Mouse (Mus musculus): Measurements from ENCODE around the gene Sf3a1. TPM values are rescaled to one million over a fixed set of nuclear protein-coding genes. Genes with fewer than 3 reads are reported as not detected.

Gene Sf3a1
- polyA plus RNA-seq, 1 experiment from 2014 or later: 73.9 TPM

DNA sequence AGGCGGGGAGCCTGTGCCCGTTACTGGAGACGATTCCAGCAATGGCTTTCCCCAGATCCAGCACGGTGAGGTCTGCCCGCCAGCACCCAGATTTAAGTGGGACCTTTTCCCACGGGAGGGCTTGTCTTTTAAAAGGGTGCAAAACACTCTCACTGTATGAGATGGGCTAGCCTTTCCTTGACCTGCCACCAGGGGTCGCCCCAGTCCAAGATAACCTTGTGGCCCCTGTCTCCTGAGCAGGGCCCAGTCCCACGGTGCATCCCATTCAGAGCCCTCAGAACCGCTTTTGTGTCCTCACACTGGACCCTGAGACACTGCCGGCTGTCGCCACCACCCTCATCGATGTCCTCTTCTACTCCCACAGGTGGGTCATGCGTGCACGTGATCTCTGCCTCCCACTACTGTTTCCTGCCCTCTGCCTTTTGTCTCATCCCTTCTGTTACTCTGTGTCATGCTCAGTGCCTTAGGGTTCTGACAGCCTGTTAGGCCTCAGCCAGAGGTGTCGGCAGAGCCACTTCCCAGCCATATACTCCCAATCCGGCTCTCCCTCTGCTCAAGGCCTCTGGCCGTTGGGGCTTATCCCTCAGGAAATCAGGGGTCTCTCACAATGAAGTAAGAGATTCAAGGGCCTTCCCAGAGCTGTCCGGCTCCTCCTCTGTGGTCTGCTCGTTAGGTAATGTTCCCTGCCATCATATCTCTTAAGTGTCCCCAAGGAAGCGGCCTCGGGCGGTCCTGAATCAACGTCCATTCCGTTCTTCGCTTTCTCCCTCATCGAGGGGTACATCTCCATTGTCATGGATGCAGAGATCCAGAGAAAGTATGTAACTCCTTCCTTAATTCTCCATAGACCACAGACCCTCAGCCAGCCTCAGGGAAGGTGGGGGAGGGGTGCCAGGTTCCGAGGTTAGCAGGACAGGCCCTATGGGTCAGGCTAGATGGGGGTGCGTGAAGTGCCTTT, 60.6 kb downstream of the Sf3a1 start:
- Histone ChIP-seq H3K36me3 (no peaks in the 10 kb centered on the region), H3K27me3 (peaks cover 26% of the 10 kb centered on the region), H3K4me2 (replicated peaks) (no peak overlapping the region), H3K4me1 (peaks cover 3% of the 10 kb centered on the region; the same call in 1 of the 2 replicates), H3K4me3 (no peak overlapping the region), H3K9me3 (no peaks in the 10 kb centered on the region), H3K9ac (no peak overlapping the region), H3K27ac (no peak overlapping the region)
- 46% methylated on average over 28 of the region's 28 CpGs for WGBS
- ATAC-seq (ENCODE audit: insufficient number of reproducible peaks, insufficient read depth, low FRiP score, low TSS enrichment): no peak

DNA sequence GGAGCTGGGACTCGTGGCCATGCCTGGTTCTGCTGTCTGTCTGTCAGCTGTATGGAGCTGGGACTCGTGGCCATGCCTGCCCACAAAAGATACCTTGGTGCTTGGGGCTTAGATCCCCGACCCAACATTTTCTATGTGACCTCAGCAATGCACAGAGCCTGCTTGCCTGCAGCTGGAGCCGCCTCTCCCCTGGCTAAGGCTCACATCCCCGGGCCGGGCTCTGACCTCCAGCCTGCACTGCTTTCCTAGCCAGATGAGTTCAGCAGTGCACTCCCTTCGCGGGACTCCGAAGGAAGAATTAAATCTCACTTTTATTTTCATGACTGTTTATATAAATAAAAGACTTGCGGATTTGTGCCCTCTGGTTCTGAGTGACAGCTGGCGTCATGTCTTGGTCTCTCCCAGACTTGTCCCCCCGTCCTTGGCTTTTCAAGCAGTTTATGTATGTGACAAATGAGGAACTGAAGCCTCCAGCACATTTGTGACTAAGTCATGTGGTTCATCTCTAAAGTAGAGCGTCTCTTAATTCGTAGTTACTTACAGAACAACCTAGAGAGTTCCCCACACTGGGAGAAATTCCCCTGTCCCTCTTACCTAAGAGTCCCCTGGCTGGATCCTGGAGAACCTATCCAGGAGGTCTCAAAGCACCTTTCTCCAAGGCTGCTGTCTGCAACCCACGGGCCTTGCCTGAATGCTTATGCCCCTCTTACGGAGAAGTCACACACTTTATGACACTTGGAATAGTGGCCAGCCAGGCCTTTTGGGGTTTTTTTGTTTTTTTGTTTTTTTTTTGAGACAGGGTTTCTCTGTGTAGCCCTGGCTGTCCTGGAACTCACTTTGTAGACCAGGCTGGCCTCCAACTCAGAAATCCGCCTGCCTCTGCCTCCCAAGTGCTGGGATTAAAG, 62.1 kb downstream of the Sf3a1 start:
- no peaks in the 10 kb centered on the region for H3K9me3 ChIP-seq
- no peak overlapping the region for H3K4me2 ChIP-seq (replicated peaks)
- no peak overlapping the region for H3K27ac ChIP-seq
- no peak overlapping the region for H3K4me3 ChIP-seq
- peaks cover 26% of the 10 kb centered on the region for H3K27me3 ChIP-seq
- H3K4me1 ChIP-seq: peaks cover 3% of the 10 kb centered on the region; the same call in 1 of the 2 replicates
- no peaks in the 10 kb centered on the region for H3K36me3 ChIP-seq
- H3K9ac ChIP-seq: no peak overlapping the region
- 70% methylated on average over 17 of the region's 17 CpGs for WGBS
- no peak for ATAC-seq (ENCODE audit: insufficient number of reproducible peaks, insufficient read depth, low FRiP score, low TSS enrichment)

DNA sequence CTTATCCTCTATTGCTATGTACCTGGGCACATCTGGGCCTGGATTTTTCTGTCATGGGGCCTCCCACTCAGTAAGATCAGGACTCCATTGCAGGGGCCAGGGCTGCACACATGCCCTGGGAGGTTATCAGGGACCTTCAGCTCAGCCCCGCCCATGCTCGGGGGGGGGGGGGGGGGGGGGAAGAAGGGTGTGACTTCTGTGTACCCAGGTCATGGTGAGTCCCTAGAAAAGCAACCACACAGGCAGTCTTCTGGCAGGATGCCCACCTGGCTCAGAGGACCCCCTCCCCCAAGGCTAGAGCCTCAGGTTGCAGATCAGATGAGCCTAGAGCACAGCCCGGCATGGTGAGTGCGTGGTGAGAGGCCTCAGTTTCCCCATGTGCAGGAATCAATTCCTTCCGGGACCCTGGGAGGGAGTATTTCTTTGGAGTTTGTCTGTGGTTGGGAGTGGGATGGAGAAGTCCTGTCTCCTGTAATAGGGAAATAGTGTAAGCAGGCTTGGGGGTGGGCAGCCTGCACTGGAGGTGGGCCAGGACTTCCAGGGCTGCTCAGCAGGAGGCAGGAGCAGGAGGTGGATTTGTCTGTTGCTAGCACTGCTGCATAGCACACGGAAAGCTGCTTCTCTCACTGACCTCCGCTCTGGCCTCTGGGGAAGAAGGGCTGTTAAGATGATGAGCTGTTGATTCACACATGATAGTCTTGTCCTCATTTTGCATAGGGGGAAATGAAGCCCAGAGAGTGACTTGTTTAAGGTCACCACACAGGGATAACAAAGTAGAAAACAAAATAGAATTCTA, 63.4 kb downstream of the Sf3a1 start:
- Histone ChIP-seq H3K4me1 (peaks cover 3% of the 10 kb centered on the region; the same call in 1 of the 2 replicates), H3K27ac (no peak overlapping the region), H3K4me2 (replicated peaks) (no peak overlapping the region), H3K9me3 (no peaks in the 10 kb centered on the region), H3K4me3 (no peak overlapping the region), H3K36me3 (no peaks in the 10 kb centered on the region), H3K27me3 (peaks cover 16% of the 10 kb centered on the region), H3K9ac (no peak overlapping the region)
- ATAC-seq (ENCODE audit: insufficient number of reproducible peaks, insufficient read depth, low FRiP score, low TSS enrichment): no peak
- 29% methylated on average over 5 of the region's 7 CpGs for WGBS

DNA sequence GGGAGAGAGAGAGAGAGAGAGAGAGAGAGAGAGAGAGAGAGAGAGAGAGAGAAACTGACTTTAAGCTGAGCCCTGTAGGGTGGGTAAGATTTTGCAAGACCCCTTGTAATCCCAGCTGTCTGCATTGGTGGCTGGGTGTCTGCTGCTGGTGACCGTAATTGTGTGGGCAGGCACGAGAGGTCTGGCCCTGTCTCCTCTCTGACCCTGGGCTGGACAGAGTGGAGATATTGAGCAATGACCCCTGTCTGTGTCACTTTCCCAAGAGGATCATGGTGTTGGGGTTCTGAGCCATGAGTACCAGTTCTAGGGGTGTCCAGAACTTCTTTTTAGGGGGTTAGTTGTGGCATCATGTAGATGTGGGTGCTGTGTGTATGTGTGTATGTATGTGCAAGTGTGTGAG, 64.1 kb downstream of the Sf3a1 start:
- no peak overlapping the region for H3K4me2 ChIP-seq (replicated peaks)
- no peaks in the 10 kb centered on the region for H3K36me3 ChIP-seq
- H3K4me3 ChIP-seq: no peak overlapping the region
- H3K9ac ChIP-seq: no peak overlapping the region
- H3K9me3 ChIP-seq: no peaks in the 10 kb centered on the region
- H3K27ac ChIP-seq: no peak overlapping the region
- H3K4me1 ChIP-seq: no peaks in the 10 kb centered on the region
- 50% methylated on average over 2 of the region's 2 CpGs for WGBS
- H3K27me3 ChIP-seq: peaks cover 10% of the 10 kb centered on the region
- no peak for ATAC-seq (ENCODE audit: insufficient number of reproducible peaks, insufficient read depth, low FRiP score, low TSS enrichment)

DNA sequence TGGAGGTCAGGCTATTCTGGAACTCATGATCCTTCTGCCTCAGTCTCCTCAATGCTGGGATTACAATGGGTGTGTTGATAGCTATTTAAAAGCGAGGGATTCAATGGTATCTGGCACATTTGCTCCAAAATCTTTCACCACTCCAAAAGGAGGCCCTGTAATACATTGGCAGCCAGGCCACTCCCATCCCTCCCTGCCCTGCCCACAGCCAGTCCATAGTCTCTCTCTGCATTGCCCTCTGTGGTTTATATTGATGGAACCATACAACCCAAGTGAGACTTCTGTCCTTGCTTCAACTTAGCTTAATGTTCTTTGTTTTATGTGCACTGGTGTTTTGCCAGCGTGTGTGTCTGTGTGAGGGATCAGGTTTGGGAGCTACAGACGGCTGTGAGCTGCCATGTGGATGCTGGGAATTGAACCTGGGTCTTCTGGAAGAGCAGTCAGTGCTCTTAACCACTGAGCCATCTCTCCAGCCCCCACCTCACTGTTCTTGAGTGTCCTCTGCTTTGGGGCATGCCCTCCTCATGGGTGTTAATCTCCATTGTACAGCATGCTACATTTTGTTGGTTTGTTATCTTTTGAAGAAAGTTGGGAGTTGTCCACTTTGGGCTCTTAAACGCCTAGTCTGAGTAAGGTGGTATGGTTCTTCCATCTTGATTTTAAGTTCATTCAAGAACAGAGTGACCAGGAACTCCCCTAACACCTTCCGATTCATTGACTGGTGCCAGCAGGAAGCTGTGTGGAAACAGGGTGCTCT, 66.6 kb downstream of the Sf3a1 start:
- Histone ChIP-seq H3K4me3 (no peak overlapping the region), H3K9me3 (no peaks in the 10 kb centered on the region), H3K36me3 (no peaks in the 10 kb centered on the region), H3K27me3 (no peaks in the 10 kb centered on the region), H3K4me1 (no peaks in the 10 kb centered on the region), H3K9ac (no peak overlapping the region), H3K27ac (no peak overlapping the region), H3K4me2 (replicated peaks) (no peak overlapping the region)
- no peak for ATAC-seq (ENCODE audit: insufficient number of reproducible peaks, insufficient read depth, low FRiP score, low TSS enrichment)
- WGBS: 76% methylated on average over 5 of the region's 5 CpGs

DNA sequence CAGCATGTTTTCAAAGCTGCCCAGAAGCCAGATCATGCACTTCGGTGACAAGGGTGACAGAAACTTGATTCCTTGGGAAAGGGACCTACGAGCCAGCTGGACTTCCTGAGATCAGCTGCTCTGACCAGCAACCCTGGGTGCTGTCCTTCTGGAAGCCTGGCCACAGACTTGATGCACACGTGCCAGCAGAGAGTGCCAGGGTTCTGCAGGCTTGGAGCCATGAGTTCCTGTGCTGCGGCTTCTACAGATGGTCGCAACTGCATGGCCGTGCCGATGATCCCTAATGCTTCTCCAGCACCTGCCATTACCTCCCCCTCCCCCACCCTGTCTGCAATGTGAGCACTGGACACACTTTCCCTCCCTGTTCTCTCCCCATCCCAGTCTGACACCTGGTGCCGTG, 68.3 kb downstream of the Sf3a1 start:
- Histone ChIP-seq H3K4me2 (replicated peaks) (no peak overlapping the region), H3K9ac (no peak overlapping the region), H3K4me3 (no peak overlapping the region), H3K27me3 (no peaks in the 10 kb centered on the region), H3K4me1 (no peaks in the 10 kb centered on the region), H3K27ac (no peak overlapping the region), H3K9me3 (no peaks in the 10 kb centered on the region), H3K36me3 (no peaks in the 10 kb centered on the region)
- WGBS: 44% methylated on average over 8 of the region's 8 CpGs
- no peak for ATAC-seq (ENCODE audit: insufficient number of reproducible peaks, insufficient read depth, low FRiP score, low TSS enrichment)

DNA sequence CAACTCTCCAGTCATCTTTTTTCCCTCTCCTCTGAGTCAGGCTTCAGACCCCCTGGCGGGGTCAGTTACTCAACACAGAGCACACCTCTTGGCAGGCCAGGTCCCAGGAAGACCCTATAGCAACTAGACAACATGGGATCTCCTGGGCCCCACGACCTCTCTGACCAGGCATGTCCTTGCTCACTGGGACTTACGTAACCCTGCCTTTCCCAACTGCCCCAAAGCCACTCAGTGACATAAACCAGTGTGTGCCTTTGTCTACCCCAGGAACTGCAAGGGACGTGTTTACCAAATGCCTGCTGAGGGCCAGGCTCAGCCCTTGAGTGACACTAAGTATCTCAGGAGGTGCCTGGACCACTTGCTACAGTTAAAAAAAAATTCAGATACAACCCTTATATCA, 69.7 kb downstream of the Sf3a1 start:
- Histone ChIP-seq H3K27me3 (no peaks in the 10 kb centered on the region), H3K4me2 (replicated peaks) (no peak overlapping the region), H3K36me3 (no peaks in the 10 kb centered on the region), H3K27ac (no peak overlapping the region), H3K4me1 (no peaks in the 10 kb centered on the region), H3K4me3 (no peak overlapping the region), H3K9ac (no peak overlapping the region), H3K9me3 (no peaks in the 10 kb centered on the region)
- 56% methylated on average over 4 of the region's 4 CpGs for WGBS
- ATAC-seq (ENCODE audit: insufficient number of reproducible peaks, insufficient read depth, low FRiP score, low TSS enrichment): no peak

DNA sequence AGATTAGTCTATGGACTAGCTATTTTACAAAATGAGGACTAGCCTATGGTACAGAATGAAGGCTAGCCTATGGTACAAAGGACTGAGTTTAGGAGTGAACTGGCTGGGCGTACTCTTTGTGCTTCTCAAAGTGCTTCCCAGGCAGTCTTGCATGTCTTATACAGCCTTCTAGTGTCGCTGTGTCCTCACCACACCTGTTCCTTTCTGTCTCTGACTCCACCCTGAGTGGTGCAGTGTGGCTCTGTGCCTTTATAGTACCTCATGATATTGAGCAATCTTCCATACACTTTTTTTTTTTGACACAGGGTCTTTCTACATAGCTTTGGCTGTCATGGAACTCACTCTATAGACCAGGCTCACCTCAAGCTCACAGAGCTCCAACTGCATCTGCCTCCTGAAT, 71.3 kb downstream of the Sf3a1 start:
- no peaks in the 10 kb centered on the region for H3K36me3 ChIP-seq
- no peak overlapping the region for H3K27ac ChIP-seq
- no peak overlapping the region for H3K9ac ChIP-seq
- no peak overlapping the region for H3K4me2 ChIP-seq (replicated peaks)
- H3K4me1 ChIP-seq: no peaks in the 10 kb centered on the region
- ATAC-seq (ENCODE audit: insufficient number of reproducible peaks, insufficient read depth, low FRiP score, low TSS enrichment): no peak
- H3K27me3 ChIP-seq: no peaks in the 10 kb centered on the region
- H3K9me3 ChIP-seq: no peaks in the 10 kb centered on the region
- WGBS: 89% methylated on average over 2 of the region's 2 CpGs
- H3K4me3 ChIP-seq: no peak overlapping the region

Small RNA genes within 50 kb of the gene (microRNA-seq; reads per million reads assigned to microRNA genes)
- 6.0 reads per million, percentile 21 among the genes with 10 or more reads in this experiment for gene Mir3060

Other genes starting within 250 kb of the Sf3a1 start
- 5.1 and 5.2 TPM in 2 replicates for gene Slc35e4, start 245.7 kb upstream of the Sf3a1 start, polyA plus RNA-seq (2016; fragmentation: Nextera tagmentation; extraction: Ambion mirVana)
- 34.6 and 36.1 TPM in 2 replicates for gene Tcn2, start 228.2 kb upstream of the Sf3a1 start, polyA plus RNA-seq (2016; fragmentation: Nextera tagmentation; extraction: Ambion mirVana)
- gene Pes1, start 196.4 kb upstream of the Sf3a1 start, polyA plus RNA-seq (2016; fragmentation: Nextera tagmentation; extraction: Ambion mirVana): 79.1 and 82.2 TPM in 2 replicates
- 0.18 and 0.25 TPM in 2 replicates for gene 4930556J24Rik, start 183.6 kb upstream of the Sf3a1 start, polyA plus RNA-seq (2016; fragmentation: Nextera tagmentation; extraction: Ambion mirVana)
- gene Gal3st1, start 176.7 kb upstream of the Sf3a1 start, polyA plus RNA-seq (2016; fragmentation: Nextera tagmentation; extraction: Ambion mirVana): 2.2 and 2.4 TPM in 2 replicates
- 0.23 TPM in 1 of 2 replicates, not detected in the other for gene Sec14l4, start 128.9 kb upstream of the Sf3a1 start, polyA plus RNA-seq (2016; fragmentation: Nextera tagmentation; extraction: Ambion mirVana)
- not detected in 2 replicates for gene Sec14l3, start 95.5 kb upstream of the Sf3a1 start, polyA plus RNA-seq (2016; fragmentation: Nextera tagmentation; extraction: Ambion mirVana)
- gene Mtfp1, start 64.9 kb upstream of the Sf3a1 start, polyA plus RNA-seq (2016; fragmentation: Nextera tagmentation; extraction: Ambion mirVana): 7.6 and 7.7 TPM in 2 replicates
- gene Sec14l2, start 36.9 kb upstream of the Sf3a1 start, polyA plus RNA-seq (2016; fragmentation: Nextera tagmentation; extraction: Ambion mirVana): 2.0 and 2.4 TPM in 2 replicates
- 43.0 and 44.7 TPM in 2 replicates for gene Rnf215, start 25.1 kb upstream of the Sf3a1 start, polyA plus RNA-seq (2016; fragmentation: Nextera tagmentation; extraction: Ambion mirVana)
- gene Ccdc157, start 57 bp upstream of the Sf3a1 start, polyA plus RNA-seq (2016; fragmentation: Nextera tagmentation; extraction: Ambion mirVana): 9.3 and 10.7 TPM in 2 replicates
- 34.7 and 39.2 TPM in 2 replicates for gene Tbc1d10a, start 26.4 kb downstream of the Sf3a1 start, polyA plus RNA-seq (2016; fragmentation: Nextera tagmentation; extraction: Ambion mirVana)
- 3.0 and 3.6 TPM in 2 replicates for gene Castor1, start 57.9 kb downstream of the Sf3a1 start, polyA plus RNA-seq (2016; fragmentation: Nextera tagmentation; extraction: Ambion mirVana)
- gene Osm, start 76.1 kb downstream of the Sf3a1 start, polyA plus RNA-seq (2016; fragmentation: Nextera tagmentation; extraction: Ambion mirVana): not detected in 2 replicates
- gene Lif, start 97.2 kb downstream of the Sf3a1 start, polyA plus RNA-seq (2016; fragmentation: Nextera tagmentation; extraction: Ambion mirVana): 0.06 and 0.09 TPM in 2 replicates